ENCODE assay signal across 8 mouse cellular contexts in the genomic region with DNA sequence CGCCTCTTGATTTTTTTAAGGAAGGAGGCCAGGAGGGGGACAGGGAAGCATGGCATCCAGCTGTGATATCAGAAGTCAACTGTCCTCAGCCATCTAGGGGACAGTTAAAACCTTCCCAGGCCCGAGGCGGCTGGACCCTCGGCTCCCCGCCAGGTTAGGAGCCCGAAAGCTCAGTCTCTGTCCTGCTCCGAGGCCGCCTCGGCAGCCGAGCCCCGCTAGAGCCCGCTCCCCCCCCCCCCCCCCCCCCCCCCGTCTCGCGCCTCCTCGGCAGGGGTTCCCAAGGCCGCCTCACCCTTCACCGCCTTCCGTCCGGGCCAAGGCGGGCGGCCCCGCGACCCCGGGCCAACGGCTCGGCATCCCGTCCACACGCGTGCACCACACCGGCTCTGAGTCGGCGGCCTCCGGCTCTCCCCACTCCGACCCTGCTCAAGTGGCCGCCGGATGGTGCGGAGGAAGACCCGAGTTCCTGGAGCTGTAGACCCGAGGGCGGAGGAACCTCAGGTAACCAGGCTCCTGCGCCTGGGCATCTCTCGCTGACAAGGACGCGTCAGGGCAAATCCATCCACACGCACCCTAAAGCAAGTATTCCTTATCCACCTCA. TPM values are rescaled to one million over a fixed set of nuclear protein-coding genes. Genes with fewer than 3 reads are reported as not detected.
DNase-seq lines count a peak whose midpoint lies in the region; ATAC-seq and TF ChIP-seq lines count a peak whose summit lies in the region.

Gpn3 (plus strand) TSS at position 286 of the 601 bp plus-strand sequence.

- DNase-seq in kidney, postnatal 0 days (ENCODE audit: low spot score) = peak; percentile 52
- no peak for DNase-seq in kidney, adult 8-10 months
- DNase-seq in CH12.LX (ENCODE audit: extremely low read depth) = no peak
- peak; percentile 20 for DNase-seq in brain, adult 2 months (ENCODE audit: low read depth, low spot score)
- peak; percentile 28 for DNase-seq in gastrocnemius, postnatal 25 days
- DNase-seq in spleen, adult 18-20 months = no peak

- no peak for TF ChIP-seq POLR2A in CH12.LX (IDR thresholded peaks at IDR 0.05; ENCODE audit: low read depth, low read length)

- peaks cover 7% of the 10 kb centered on the region; the same call in 1 of the 2 replicates for H3K4me1 ChIP-seq in kidney, postnatal 0 days (replicated peaks; ENCODE audit: insufficient read depth, low read length)
- peaks cover 4 to 15% of the 10 kb centered on the region in 2 experiments; a peak in 3 of 4 replicates for H3K4me1 ChIP-seq in CH12.LX (ENCODE audit: control insufficient read depth in 1 of 2, insufficient read depth in 2 of 2)
- peaks cover 3% of the 10 kb centered on the region for H3K4me1 ChIP-seq in intestine, embryonic 15.5 days (replicated peaks)

- H3K4me3 ChIP-seq in kidney, postnatal 0 days (replicated peaks; ENCODE audit: low read depth, low read length) = peak within 1 kb of the TSS; percentile 79
- H3K4me3 ChIP-seq in CH12.LX (replicated peaks in 1 of 3; ENCODE audit: low read depth in 2 of 3, low read length in 2 of 3, poor library complexity in 1 of 3) = peak within 1 kb of the TSS; percentile 63 to 91 (median 80)
- H3K4me3 ChIP-seq in intestine, embryonic 15.5 days (replicated peaks) = peak within 1 kb of the TSS; percentile 82
- peak within 1 kb of the TSS; percentile 80 for H3K4me3 ChIP-seq in macrophage (ENCODE audit: inconsistent target)

- TF ChIP-seq CTCF in kidney, postnatal 0 days (IDR thresholded peaks at IDR 0.05; ENCODE audit: low read depth) = no peak
- no peak for TF ChIP-seq CTCF in CH12.LX (conservative IDR thresholded peaks at IDR 0.05 in 1 of 2, IDR thresholded peaks at IDR 0.05 in 1 of 2; ENCODE audit: low read depth in 2 of 2, low read length in 2 of 2)

- peaks cover 18% of the 10 kb centered on the region; the same call in 1 of the 2 replicates for H3K36me3 ChIP-seq in kidney, postnatal 0 days (ENCODE audit: insufficient read depth, low read length)
- H3K36me3 ChIP-seq in CH12.LX (replicated peaks in 1 of 2; ENCODE audit: control insufficient read depth in 1 of 2, insufficient read depth in 1 of 2, low read length in 1 of 2) (peaks cover 28 to 55% of the 10 kb centered on the region in 2 experiments), macrophage (ENCODE audit: inconsistent target) (peaks cover 6% of the 10 kb centered on the region; the same call in 1 of the 2 replicates)
- H3K36me3 ChIP-seq in intestine, embryonic 15.5 days = peaks cover 8% of the 10 kb centered on the region; the same call in 1 of the 2 replicates

- peak within 1 kb of the TSS; percentile 91 for H3K27ac ChIP-seq in kidney, postnatal 0 days
- H3K27ac ChIP-seq in CH12.LX (ENCODE audit: insufficient read depth, low read depth) = peak within 1 kb of the TSS; percentile 84
- H3K27ac ChIP-seq in intestine, embryonic 15.5 days = peak within 1 kb of the TSS; percentile 91
- H3K27ac ChIP-seq in macrophage = peak within 1 kb of the TSS; percentile 43

- no peaks in the 10 kb centered on the region for H3K27me3 ChIP-seq in kidney, postnatal 0 days (ENCODE audit: insufficient read depth, low read length)
- no peaks in the 10 kb centered on the region for H3K27me3 ChIP-seq in CH12.LX (replicated peaks)
- H3K27me3 ChIP-seq in intestine, embryonic 15.5 days (replicated peaks) = no peaks in the 10 kb centered on the region

- 1% methylated on average over 36 of the region's 46 CpGs for WGBS in kidney, postnatal 0 days
- WGBS in intestine, embryonic 15.5 days = under 1% methylated on average over 36 of the region's 46 CpGs
- WGBS in macrophage (ENCODE audit: missing documents) = 2% methylated on average over 34 of the region's 46 CpGs

- in situ Hi-C loops in CH12.LX (cut with MboI; ENCODE audit: low pct_ligation_motif_present, low pct_unique_long_range_greater_than_20kb, low sequenced_read_pairs) = no loop called here

- H3K79me2 ChIP-seq in CH12.LX (replicated peaks; ENCODE audit: control insufficient read depth, extremely low read depth, insufficient read depth, poor library complexity, severe bottlenecking) (peaks cover 18% of the 10 kb centered on the region), macrophage (ENCODE audit: inconsistent target) (peaks cover 14% of the 10 kb centered on the region)

- H3K9ac ChIP-seq in kidney, postnatal 0 days (ENCODE audit: low read depth, low read length) = peak within 1 kb of the TSS; percentile 70
- peak within 1 kb of the TSS; percentile 79 for H3K9ac ChIP-seq in CH12.LX (ENCODE audit: insufficient read depth, low read depth)
- peak within 1 kb of the TSS; percentile 89 for H3K9ac ChIP-seq in intestine, embryonic 15.5 days

- TF ChIP-seq RAD21 in CH12.LX (IDR thresholded peaks at IDR 0.05; ENCODE audit: low read depth, low read length) = no peak

- TF ChIP-seq EP300 in CH12.LX (IDR thresholded peaks at IDR 0.05; ENCODE audit: low read length) = no peak

- H3K9me3 ChIP-seq in kidney, postnatal 0 days (replicated peaks; ENCODE audit: low read length) = no peaks in the 10 kb centered on the region
- no peaks in the 10 kb centered on the region for H3K9me3 ChIP-seq in CH12.LX (replicated peaks; ENCODE audit: low read length)
- no peaks in the 10 kb centered on the region for H3K9me3 ChIP-seq in intestine, embryonic 15.5 days

- peak; percentile 78 for ATAC-seq in kidney, postnatal 0 days (replicated peaks; ENCODE audit: low FRiP score, low read depth)
- peak; percentile 80 for ATAC-seq in intestine, embryonic 15.5 days

- H3K4me2 ChIP-seq in kidney, postnatal 0 days (ENCODE audit: low read length) = peak within 1 kb of the TSS; percentile 63
- H3K4me2 ChIP-seq in CH12.LX (ENCODE audit: insufficient read depth, low read depth, poor library complexity, severe bottlenecking) = peak within 1 kb of the TSS; percentile 98
- H3K4me2 ChIP-seq in intestine, embryonic 15.5 days (replicated peaks) = peak within 1 kb of the TSS; percentile 76

- dilution Hi-C loops in CH12.LX (cut with MboI; ENCODE audit: extremely low pct_ligation_motif_present, extremely low pct_unique_long_range_greater_than_20kb, low sequenced_read_pairs) = no loop called here

TF ChIP-seq in CH12.LX, 34 proteins besides CTCF, POLR2A, EP300 and RAD21:
- TF ChIP-seq MXI1 (IDR thresholded peaks at IDR 0.05; ENCODE audit: low read depth, low read length) = no peak
- no peak for TF ChIP-seq MAFK (IDR thresholded peaks at IDR 0.05; ENCODE audit: insufficient replicate concordance, low read length)
- no peak for TF ChIP-seq SMC3 (IDR thresholded peaks at IDR 0.05; ENCODE audit: low read depth, low read length)
- TF ChIP-seq CHD2 (IDR thresholded peaks at IDR 0.05; ENCODE audit: low read length) = no peak
- no peak for TF ChIP-seq JUN (IDR thresholded peaks at IDR 0.05; ENCODE audit: insufficient read depth, low read depth, low read length)
- 0 out of 2 replicates have a peak, but pooled peaks have one; percentile 55 for TF ChIP-seq KAT2A (IDR thresholded peaks at IDR 0.05; ENCODE audit: insufficient replicate concordance, low read length)
- 0 out of 2 replicates have a peak, but pooled peaks have one; percentile 44 for TF ChIP-seq UBTF (IDR thresholded peaks at IDR 0.05; ENCODE audit: low read depth, low read length)
- no peak for TF ChIP-seq ELF1 (IDR thresholded peaks at IDR 0.05; ENCODE audit: low read depth, low read length)

RNA-seq across cellular contexts. Expression of gene Gpn3, which starts in this region (rescaled TPM):
- 64.4 and 64.5 TPM in 2 replicates for polyA plus RNA-seq in kidney, postnatal 0 days (2015; fragmentation: Nextera tagmentation; extraction: Ambion mirVana)
- total RNA-seq in CH12.LX (2012; rRNA removed) (61.4 and 66.8 TPM in 2 replicates), CH12.LX (2014; rRNA removed) (96.1 and 97.1 TPM in 2 replicates)
- polyA plus RNA-seq in CH12.LX (2012; ENCODE audit: insufficient read length, low read depth) (65.9 and 74.6 TPM in 2 replicates), macrophage (2018) (16.3 to 20.4 TPM (median 16.8 TPM) in 3 replicates)
- 10 to 100 TPM; 20.4 to 21.4 TPM for total RNA-seq in gastrocnemius, postnatal 25 days (2021)
- 62.9 and 67.2 TPM in 2 replicates for polyA plus RNA-seq in intestine, embryonic 15.5 days (2015; fragmentation: Nextera tagmentation; extraction: Ambion mirVana)
- total RNA-seq in macrophage (2018; cell fraction: chromatin; rRNA removed) = 10 to 100 TPM in 15 of 26 experiments, 1 to 10 TPM in 11; 2.5 to 24.2 (median 10.4) TPM
- total RNA-seq in macrophage (2018; cell fraction: cytosol; rRNA removed) = 10 to 100 TPM in 21 of 26 experiments, 1 to 10 TPM in 5; 8.3 to 17.8 (median 12.5) TPM
- total RNA-seq in macrophage (2018; cell fraction: nucleus; rRNA removed) = 10 to 100 TPM in 10 of 26 experiments, 1 to 10 TPM in 16; 3.8 to 23.8 (median 8.4) TPM

Comparison
In these comparisons a context has a peak if more than half of its experiments do, and no peak if none do; other contexts are left out.
1. DNase-seq: peak in kidney, postnatal 0 days (single experiment), brain, adult 2 months (single experiment) and gastrocnemius, postnatal 25 days (single experiment); none in kidney, adult 8-10 months (0 of 2), CH12.LX (single experiment) and spleen, adult 18-20 months (0 of 2).
2. Peak in every context shown above with its lines, with median percentiles within 50 percentile points of each other: H3K27ac ChIP-seq, H3K4me2 ChIP-seq, H3K4me3 ChIP-seq and H3K9ac ChIP-seq.